Mouse (Mus musculus) adipose tissue, adult 10 weeks (tissue): ENCODE data around the gene Tigd2. TPM values are rescaled to one million over a fixed set of nuclear protein-coding genes. Genes with fewer than 3 reads are reported as not detected.

Experiments used
- polyA plus RNA-seq: library from polyadenylated mRNA; stranded (reverse); fragments of 350-450 nt; fragmentation: Illumina TruSeq; extraction: RNeasy Lipid Tissue Mini Kit (QIAGEN cat#74804); gene quantifications from one replicate; pipeline ENCODE4 v1.2.3, GENCODE M21; 2014; ENCODE audit warnings: low read depth, low replicate concordance

The Tigd2 gene
- polyA plus RNA-seq: 10.1 TPM

GRCm38 (mm10) chr6:59208685-59209298, at the start of gene Tigd2:
Tigd2 (plus strand) TSS chr6:59208870.

Other genes starting within 250 kb of the Tigd2 start
- 53.5 TPM for gene Fam13a, start 184.3 kb upstream of the Tigd2 start, polyA plus RNA-seq
- gene Gprin3, start 217.4 kb downstream of the Tigd2 start, polyA plus RNA-seq: 0.56 TPM